Mouse (Mus musculus) liver, embryonic 11.5 days (tissue): ENCODE measurements around the gene Zfp280d. TPM values are rescaled to one million over a fixed set of nuclear protein-coding genes. Genes with fewer than 3 reads are reported as not detected.
"Not testable (repeated sequence)": the region's sequence is repeated elsewhere in the genome, so short reads cannot be mapped to it uniquely, and the experiment has no call there.

ENCODE experiments used
- ATAC-seq: fragments of 200-750 bp; cut with Nextera tagmentation; replicated peaks from 2 replicates; pipeline ENCODE4 v1.8.0; 2017; ENCODE audit warnings: moderate number of reproducible peaks, mild to moderate bottlenecking, moderate TSS enrichment, moderate library complexity; ENCODE audit not compliant: low FRiP score
- DNase-seq: peaks from one replicate; pipeline ENCODE4 v3.0.0-alpha.2; 2017; ENCODE audit warnings: low spot score
- H3K27ac ChIP-seq: fragments of 300-500 bp; sonication (generic); 2 replicates; pipeline ENCODE4 v1.5.1; 2014; ENCODE audit warnings: mild to moderate bottlenecking, low read depth, low read length, control low read depth
- H3K27me3 ChIP-seq: fragments of 300-500 bp; sonication (generic); replicated peaks from 2 replicates; pipeline ENCODE4 v1.6.1; 2014; ENCODE audit warnings: low read length, mixed read lengths; ENCODE audit not compliant: control insufficient read depth, insufficient read depth
- H3K36me3 ChIP-seq: fragments of 300-500 bp; sonication (generic); 2 replicates; pipeline ENCODE4 v1.6.1; 2014; ENCODE audit warnings: mild to moderate bottlenecking, low read length, moderate library complexity, mixed read lengths; ENCODE audit not compliant: control insufficient read depth, insufficient read depth
- H3K4me1 ChIP-seq: fragments of 300-500 bp; sonication (generic); replicated peaks from 2 replicates; pipeline ENCODE4 v1.6.1; 2014; ENCODE audit warnings: low read length, mixed read lengths; ENCODE audit not compliant: control insufficient read depth, insufficient read depth
- H3K4me2 ChIP-seq: fragments of 300-500 bp; sonication (generic); 2 replicates; pipeline ENCODE4 v1.6.1; 2014; ENCODE audit warnings: mild to moderate bottlenecking, control low read depth, moderate library complexity
- H3K4me3 ChIP-seq: fragments of 300-500 bp; sonication (generic); 2 replicates; pipeline ENCODE4 v1.5.1; 2014; ENCODE audit warnings: low read depth, low read length, control low read depth
- H3K9ac ChIP-seq: fragments of 300-500 bp; sonication (generic); 2 replicates; pipeline ENCODE4 v1.6.1; 2014; ENCODE audit warnings: low read depth, low read length, control low read depth
- H3K9me3 ChIP-seq: fragments of 300-500 bp; sonication (generic); 2 replicates; pipeline ENCODE4 v1.6.1; 2016; ENCODE audit warnings: low read length, inconsistent platforms, mixed read lengths; ENCODE audit not compliant: control insufficient read depth
- WGBS: fragments of 180-500 bp; shearing (Covaris S2); extraction: QIAGEN DNeasy Blood & Tissue Kit; methylation state at CpG from one replicate; pipeline ENCODE4 v1.1.7; 2014; 5-methylcytosine and 5-hydroxymethylcytosine counted together
- polyA plus RNA-seq: library from polyadenylated mRNA; unstranded; fragments of >200 nt; fragmentation: Nextera tagmentation; extraction: Ambion mirVana; gene quantifications from 2 replicates; pipeline ENCODE4 v1.2.1, GENCODE M21; 2014

The Zfp280d gene
- polyA plus RNA-seq, 1 experiment from 2014 or later: 33.5 TPM

DNA sequence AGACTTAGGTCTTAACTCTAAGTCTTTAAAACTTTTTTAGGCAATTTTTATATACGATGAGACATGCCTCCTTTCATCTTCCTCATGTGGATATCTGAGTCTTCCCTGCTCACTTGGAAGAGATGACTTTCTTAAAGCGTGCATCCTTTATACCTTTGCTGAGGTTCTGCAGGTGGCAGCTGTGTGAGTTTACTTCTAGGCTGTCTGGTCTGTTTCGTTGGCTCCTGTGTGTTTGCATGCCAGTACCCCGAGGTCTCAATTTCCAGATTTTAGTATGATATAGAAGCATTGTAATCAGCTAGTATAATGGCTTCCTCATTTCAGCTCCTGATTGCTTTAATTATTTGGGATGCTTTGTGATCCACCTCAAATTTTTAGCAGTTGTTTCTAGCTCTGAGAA is 114.3 kb downstream of the Zfp280d start:
- H3K36me3 ChIP-seq: no peaks in the 10 kb centered on the region
- ATAC-seq: no peak
- H3K4me3 ChIP-seq: no peak overlapping the region
- H3K27ac ChIP-seq: no peak overlapping the region
- no peak overlapping the region for H3K4me2 ChIP-seq
- no peak for DNase-seq
- 82% methylated on average over 4 of the region's 4 CpGs for WGBS
- no peaks in the 10 kb centered on the region for H3K27me3 ChIP-seq
- H3K4me1 ChIP-seq: no peaks in the 10 kb centered on the region
- no peaks in the 10 kb centered on the region for H3K9me3 ChIP-seq
- no peak overlapping the region for H3K9ac ChIP-seq

DNA sequence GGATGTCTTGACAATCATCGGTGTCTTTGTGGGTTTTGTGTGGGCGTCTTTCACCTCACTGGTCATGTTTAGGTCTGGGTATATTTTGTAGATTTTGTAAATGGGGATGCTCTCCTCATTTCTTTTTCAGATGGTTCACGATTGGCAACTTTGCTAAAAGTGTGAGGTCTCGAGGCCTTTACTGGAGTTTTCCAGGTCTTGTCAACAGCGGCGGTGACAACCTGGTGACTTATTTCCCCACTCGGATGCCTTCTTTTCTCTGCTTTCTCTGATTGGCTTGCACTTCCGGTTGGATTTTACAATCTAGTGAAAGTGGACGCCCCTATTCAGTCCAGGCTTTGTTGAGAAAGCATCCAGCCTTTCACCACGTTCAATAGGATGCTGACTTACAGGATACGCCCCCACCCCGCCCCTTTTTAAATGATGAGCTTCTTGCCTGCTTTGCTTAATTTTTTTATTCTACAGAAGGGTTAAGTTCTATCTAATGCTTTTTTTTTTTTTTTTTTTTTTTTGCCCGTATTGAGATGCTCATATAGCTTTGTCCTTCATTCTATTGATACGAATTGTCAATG is 114.9 kb downstream of the Zfp280d start:
- DNase-seq: no peak
- H3K36me3 ChIP-seq: no peaks in the 10 kb centered on the region
- H3K27me3 ChIP-seq: no peaks in the 10 kb centered on the region
- H3K9ac ChIP-seq: no peak overlapping the region
- no peak for ATAC-seq
- 75% methylated on average over 14 of the region's 14 CpGs for WGBS
- H3K4me2 ChIP-seq: no peak overlapping the region
- no peaks in the 10 kb centered on the region for H3K9me3 ChIP-seq
- H3K27ac ChIP-seq: no peak overlapping the region
- H3K4me3 ChIP-seq: no peak overlapping the region
- H3K4me1 ChIP-seq: no peaks in the 10 kb centered on the region

DNA sequence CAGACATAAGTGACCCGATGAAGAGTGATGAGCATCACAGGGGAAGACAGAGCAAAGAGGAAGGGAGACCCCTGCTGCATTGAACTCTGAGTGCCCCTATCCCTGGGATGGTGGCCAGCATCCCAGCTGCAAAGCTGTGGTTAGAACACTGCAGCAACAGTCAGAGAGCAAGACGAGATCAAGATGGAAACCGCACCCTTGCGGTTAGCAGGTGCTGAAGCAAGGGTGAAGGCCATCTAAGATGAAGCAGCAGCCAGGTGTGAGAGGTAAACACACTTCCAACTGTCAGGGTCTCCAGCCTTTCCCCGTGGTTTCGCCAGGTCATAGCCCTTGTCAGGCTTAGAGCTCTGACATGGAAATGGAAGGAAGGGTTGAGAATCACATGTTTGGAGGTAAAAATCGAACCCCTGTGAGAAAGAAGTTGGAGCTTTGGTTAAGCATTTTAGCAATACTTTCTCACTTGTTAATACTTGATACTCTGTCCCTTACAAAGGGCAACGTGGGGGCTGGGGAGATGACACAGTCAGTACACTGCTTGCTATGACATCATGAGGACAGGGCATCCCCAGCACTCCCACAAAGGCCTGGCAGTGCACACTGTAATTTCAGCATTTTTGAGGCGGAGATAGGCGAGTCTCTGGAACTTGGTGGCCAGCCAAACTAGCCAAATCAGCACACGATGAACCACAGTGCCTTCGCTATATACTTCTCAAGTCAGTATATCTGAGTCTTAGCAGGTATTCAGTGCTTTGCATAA is 115.8 kb downstream of the Zfp280d start:
- Histone ChIP-seq H3K4me2 (no peak overlapping the region), H3K27ac (no peak overlapping the region), H3K9ac (no peak overlapping the region), H3K36me3 (no peaks in the 10 kb centered on the region), H3K4me1 (no peaks in the 10 kb centered on the region), H3K9me3 (no peaks in the 10 kb centered on the region), H3K27me3 (no peaks in the 10 kb centered on the region), H3K4me3 (no peak overlapping the region)
- DNase-seq: no peak
- ATAC-seq: no peak
- WGBS: 76% methylated on average over 12 of the region's 12 CpGs

DNA sequence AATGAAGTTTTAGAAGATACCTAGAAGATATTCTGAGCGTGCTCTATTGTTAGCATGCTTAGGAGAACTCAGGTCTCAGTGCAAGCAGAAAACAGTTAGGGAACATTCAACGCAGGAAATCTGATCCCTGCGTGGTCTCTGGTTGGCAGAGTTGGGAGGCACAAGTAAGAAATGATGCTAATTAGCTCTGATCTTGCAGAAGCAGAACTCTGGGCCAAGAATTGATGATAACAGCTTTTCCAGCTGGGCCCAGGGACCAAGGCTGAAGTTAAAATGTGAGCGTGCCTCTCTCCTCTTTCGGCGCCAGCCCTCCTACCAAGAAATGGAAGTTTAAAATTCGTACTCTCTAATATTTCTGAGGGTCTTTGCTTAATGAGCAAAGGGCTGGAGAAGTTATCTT is 118.0 kb downstream of the Zfp280d start:
- no peaks in the 10 kb centered on the region for H3K27me3 ChIP-seq
- no peak overlapping the region for H3K27ac ChIP-seq
- 75% methylated on average over 7 of the region's 7 CpGs for WGBS
- no peaks in the 10 kb centered on the region for H3K36me3 ChIP-seq
- ATAC-seq: no peak
- H3K4me2 ChIP-seq: no peak overlapping the region
- H3K4me3 ChIP-seq: no peak overlapping the region
- no peak for DNase-seq
- no peaks in the 10 kb centered on the region for H3K9me3 ChIP-seq
- no peak overlapping the region for H3K9ac ChIP-seq
- H3K4me1 ChIP-seq: peaks cover 9% of the 10 kb centered on the region

DNA sequence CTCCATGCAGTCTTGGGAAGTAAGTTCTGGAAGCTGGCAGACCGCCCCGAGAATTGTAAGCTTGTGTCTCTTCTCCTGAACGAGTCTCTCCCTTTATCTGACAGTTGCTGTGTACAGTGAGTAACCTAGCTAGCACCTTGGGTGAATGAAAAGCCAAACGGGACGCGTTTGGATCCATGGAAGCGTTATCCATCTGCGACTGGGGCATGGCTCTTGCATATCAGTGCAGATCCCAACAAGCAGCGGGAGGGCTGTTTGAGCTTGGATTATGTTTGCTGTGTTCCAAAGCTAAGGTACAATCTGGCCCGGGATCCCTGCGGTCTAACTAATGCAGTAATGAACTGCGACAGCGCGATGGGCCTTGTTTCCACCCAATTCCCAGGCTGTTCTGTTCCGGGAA is 118.6 kb downstream of the Zfp280d start:
- ATAC-seq (no peak), DNase-seq (no peak)
- 80% methylated on average over 15 of the region's 15 CpGs for WGBS
- Histone ChIP-seq H3K4me2 (no peak overlapping the region), H3K9me3 (no peaks in the 10 kb centered on the region), H3K36me3 (no peaks in the 10 kb centered on the region), H3K27me3 (no peaks in the 10 kb centered on the region), H3K4me1 (peaks cover 12% of the 10 kb centered on the region), H3K27ac (no peak overlapping the region; the same call in 1 of the 2 replicates), H3K4me3 (no peak overlapping the region), H3K9ac (no peak overlapping the region)

DNA sequence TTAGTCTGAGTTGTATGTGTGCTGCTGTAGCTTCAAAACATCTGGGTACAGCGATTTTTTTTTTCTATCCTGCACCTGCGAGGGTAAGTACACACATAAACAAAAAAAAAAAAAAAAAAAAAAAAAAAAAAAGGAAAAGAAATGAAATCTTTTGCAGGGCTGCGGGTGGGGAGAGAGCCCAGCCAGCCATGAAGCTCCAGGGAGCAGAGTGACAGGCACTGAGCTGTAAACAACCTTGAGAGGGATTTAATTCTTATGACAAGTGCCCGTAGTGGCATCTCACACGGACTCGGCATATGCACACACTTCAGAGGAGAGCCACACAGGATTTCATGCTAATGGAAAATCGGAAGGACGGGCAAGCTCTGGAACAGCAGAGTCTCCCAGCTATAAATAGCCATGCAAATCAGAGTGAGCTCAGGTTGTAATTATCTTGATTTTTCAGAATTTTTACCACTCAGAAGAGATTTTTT is 119.2 kb downstream of the Zfp280d start:
- 74% methylated on average over 8 of the region's 8 CpGs for WGBS
- peaks cover 12% of the 10 kb centered on the region for H3K4me1 ChIP-seq
- no peak overlapping the region for H3K27ac ChIP-seq
- DNase-seq (no peak), ATAC-seq (no peak)
- H3K36me3 ChIP-seq: no peaks in the 10 kb centered on the region
- no peaks in the 10 kb centered on the region for H3K27me3 ChIP-seq
- no peak overlapping the region for H3K4me2 ChIP-seq
- no peak overlapping the region for H3K9ac ChIP-seq
- H3K9me3 ChIP-seq: no peaks in the 10 kb centered on the region
- no peak overlapping the region for H3K4me3 ChIP-seq

DNA sequence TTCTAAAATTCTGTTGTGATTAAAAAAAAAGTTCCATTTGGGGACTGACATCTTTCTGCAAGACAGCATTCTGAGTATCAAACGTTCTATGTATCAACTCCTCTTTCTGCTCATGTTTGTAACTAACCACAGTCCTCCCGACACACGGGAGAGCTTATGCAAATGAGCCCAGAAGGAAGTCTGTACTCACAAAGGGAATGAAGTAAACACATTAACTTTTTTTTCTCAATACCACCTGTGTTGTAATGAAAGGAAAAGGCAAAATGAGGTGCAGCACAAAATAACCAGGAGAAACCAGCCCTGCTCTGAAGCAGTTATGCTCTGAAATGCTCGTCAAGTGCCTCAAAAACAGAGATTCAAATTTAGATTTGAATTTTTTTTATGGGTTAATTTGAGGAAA is 125.5 kb downstream of the Zfp280d start:
- no peaks in the 10 kb centered on the region for H3K9me3 ChIP-seq
- H3K4me3 ChIP-seq: no peak overlapping the region
- WGBS: 43% methylated on average over 4 of the region's 4 CpGs
- no peak for DNase-seq
- peaks cover 14% of the 10 kb centered on the region for H3K4me1 ChIP-seq
- no peak for ATAC-seq
- H3K36me3 ChIP-seq: no peaks in the 10 kb centered on the region
- peaks cover 3% of the 10 kb centered on the region; the same call in 1 of the 2 replicates for H3K27me3 ChIP-seq
- no peak overlapping the region for H3K9ac ChIP-seq
- no peak overlapping the region for H3K27ac ChIP-seq
- no peak overlapping the region for H3K4me2 ChIP-seq

DNA sequence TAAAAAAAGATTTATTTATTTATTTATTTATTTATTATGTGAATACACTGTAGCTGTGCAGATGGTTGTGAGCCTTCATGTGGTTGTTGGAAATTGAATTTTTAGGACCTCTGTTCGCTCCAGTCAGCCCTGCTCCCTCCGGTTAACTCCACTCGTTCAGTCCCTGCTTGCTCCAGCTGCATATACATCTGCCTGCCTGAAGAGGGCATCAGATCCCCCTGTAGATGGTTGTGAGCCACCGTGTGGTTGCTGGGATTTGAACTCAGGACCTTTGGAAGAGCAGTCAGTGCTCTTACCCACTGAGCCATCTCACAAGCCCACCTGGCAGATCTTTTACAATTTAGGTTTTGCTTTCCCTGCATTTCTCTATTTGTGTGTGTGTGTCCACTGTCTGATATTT is 127.1 kb downstream of the Zfp280d start:
- ATAC-seq, H3K27me3 ChIP-seq, H3K9me3 ChIP-seq, H3K36me3 ChIP-seq, DNase-seq, H3K27ac ChIP-seq, H3K4me3 ChIP-seq, H3K9ac ChIP-seq, H3K4me2 ChIP-seq: not testable (repeated sequence)
- 66% methylated on average over 4 of the region's 4 CpGs for WGBS
- peaks cover 22% of the 10 kb centered on the region for H3K4me1 ChIP-seq

DNA sequence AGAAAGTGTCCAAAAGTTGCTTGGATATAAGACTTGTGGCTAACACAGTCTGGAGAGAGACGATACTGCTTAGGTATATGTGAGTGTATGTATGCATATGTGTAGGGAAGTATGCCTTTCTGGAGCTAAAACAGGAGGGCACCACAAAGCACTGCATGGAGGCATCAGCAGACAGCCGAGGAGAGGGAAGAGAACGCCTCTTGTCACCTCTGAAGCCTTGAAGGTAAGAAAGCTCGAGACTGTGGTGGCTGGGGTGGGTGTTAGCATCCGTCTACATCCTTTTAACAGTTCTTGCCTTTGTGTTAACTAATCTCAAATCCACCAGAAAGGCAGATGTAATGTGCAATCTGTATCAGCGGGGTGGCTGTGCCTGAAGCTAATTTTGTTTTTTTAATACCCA is 128.8 kb downstream of the Zfp280d start:
- DNase-seq: no peak
- H3K36me3 ChIP-seq: no peaks in the 10 kb centered on the region
- WGBS: 75% methylated on average over 6 of the region's 6 CpGs
- peaks cover 3% of the 10 kb centered on the region; the same call in 1 of the 2 replicates for H3K27me3 ChIP-seq
- H3K27ac ChIP-seq: no peak overlapping the region
- no peak for ATAC-seq
- H3K4me1 ChIP-seq: peaks cover 10% of the 10 kb centered on the region
- no peak overlapping the region for H3K4me2 ChIP-seq
- H3K4me3 ChIP-seq: no peak overlapping the region
- H3K9ac ChIP-seq: no peak overlapping the region
- H3K9me3 ChIP-seq: no peaks in the 10 kb centered on the region
